ENCODE assay signal across 17 mouse cellular contexts in genomic region chr7:127112921-127113597, GRCm38 (mm10). TPM values are rescaled to one million over a fixed set of nuclear protein-coding genes. Genes with fewer than 3 reads are reported as not detected.
DNase-seq lines count a peak whose midpoint lies in the region; ATAC-seq and TF ChIP-seq lines count a peak whose summit lies in the region.
"Had no signal": no experiment of that assay in that cellular context is flagged by ENCODE, and none has a peak within 500 bp of the region (broad histone marks: within the 10 kb centered on the region; RNA-seq: fewer than 3 reads in every experiment).

No protein-coding gene starts in this region.

- H3K9me3 ChIP-seq in midbrain, embryonic 14.5 days (ENCODE audit: control insufficient read depth, low read length), result no peaks in the 10 kb centered on the region
- no peaks in the 10 kb centered on the region for H3K9me3 ChIP-seq in midbrain, embryonic 10.5 days (replicated peaks)
- H3K9me3 ChIP-seq in ES-E14 (ENCODE audit: control insufficient read depth, insufficient read depth, low read depth, low read length), result no peaks in the 10 kb centered on the region
- H3K9me3 ChIP-seq in intestine, embryonic 16.5 days (ENCODE audit: control insufficient read depth, low read length), result no peaks in the 10 kb centered on the region
- H3K9me3 ChIP-seq: forebrain, embryonic 10.5 days; neural tube, embryonic 12.5 days had no signal

- ATAC-seq in midbrain, embryonic 14.5 days (ENCODE audit: low FRiP score, low TSS enrichment), result no peak
- ATAC-seq in intestine, embryonic 16.5 days, result no peak
- ATAC-seq: Patski had no signal

- H3K4me2 ChIP-seq in midbrain, embryonic 14.5 days (ENCODE audit: low read length), result 0 out of 2 replicates have a peak overlapping the region, but pooled peaks have one; percentile 4
- no peak overlapping the region for H3K4me2 ChIP-seq in intestine, embryonic 16.5 days (ENCODE audit: low read depth, low read length)
- H3K4me2 ChIP-seq: neural tube, embryonic 12.5 days had no signal

- H3K4me3 ChIP-seq in midbrain, embryonic 14.5 days (replicated peaks; ENCODE audit: low read depth, low read length), result no peak overlapping the region
- no peak overlapping the region for H3K4me3 ChIP-seq in midbrain, embryonic 10.5 days
- no peak overlapping the region for H3K4me3 ChIP-seq in ES-E14 (ENCODE audit: insufficient read depth in 1 of 2, low read depth in 1 of 2, low read length in 2 of 2, poor library complexity in 1 of 2, severe bottlenecking in 1 of 2)
- no peak overlapping the region for H3K4me3 ChIP-seq in intestine, embryonic 16.5 days (ENCODE audit: low read length)
- H3K4me3 ChIP-seq: forebrain, embryonic 10.5 days; gastrocnemius, adult 2 months; neural tube, embryonic 12.5 days had no signal

- in situ Hi-C loops in ES-E14 (cut with MboI; ENCODE audit: low sequenced_read_pairs in 2 of 2, unreplicated experiment in 2 of 2), result no loop called here

- 53% methylated on average over 9 of the region's 9 CpGs for WGBS in midbrain, embryonic 14.5 days
- WGBS in midbrain, embryonic 10.5 days, result 59% methylated on average over 9 of the region's 9 CpGs
- WGBS in intestine, embryonic 16.5 days, result 39% methylated on average over 9 of the region's 9 CpGs

- 0 out of 2 replicates have a peak overlapping the region, but pooled peaks have one; percentile 26 for H3K27ac ChIP-seq in midbrain, embryonic 14.5 days (replicated peaks; ENCODE audit: low read depth, low read length)
- H3K27ac ChIP-seq in midbrain, embryonic 10.5 days (replicated peaks), result no peak overlapping the region
- H3K27ac ChIP-seq in ES-E14 (ENCODE audit: insufficient read depth, low read depth, low read length, poor library complexity, severe bottlenecking), result no peak overlapping the region
- H3K27ac ChIP-seq in intestine, embryonic 16.5 days (ENCODE audit: low read length), result peak overlapping the region; percentile 66; the same call in 1 of the 2 replicates
- H3K27ac ChIP-seq: forebrain, embryonic 10.5 days; gastrocnemius, adult 2 months; neural tube, embryonic 12.5 days had no signal

- no peak overlapping the region for H3K9ac ChIP-seq in midbrain, embryonic 14.5 days (replicated peaks; ENCODE audit: low read length)
- peak overlapping the region; percentile 46; the same call in 1 of the 2 replicates for H3K9ac ChIP-seq in ES-E14 (ENCODE audit: insufficient read depth, low read depth, low read length, poor library complexity, severe bottlenecking)
- H3K9ac ChIP-seq in intestine, embryonic 16.5 days (ENCODE audit: low read depth, low read length), result no peak overlapping the region
- H3K9ac ChIP-seq: neural tube, embryonic 12.5 days had no signal

- no peaks in the 10 kb centered on the region for H3K27me3 ChIP-seq in midbrain, embryonic 14.5 days (ENCODE audit: control insufficient read depth, insufficient read depth, low read length)
- no peaks in the 10 kb centered on the region for H3K27me3 ChIP-seq in midbrain, embryonic 10.5 days (ENCODE audit: low read depth, poor library complexity, severe bottlenecking)
- no peaks in the 10 kb centered on the region for H3K27me3 ChIP-seq in intestine, embryonic 16.5 days (replicated peaks; ENCODE audit: control insufficient read depth, insufficient read depth, low read length)
- H3K27me3 ChIP-seq: neural tube, embryonic 12.5 days; Patski had no signal

- H3K36me3 ChIP-seq in midbrain, embryonic 14.5 days (ENCODE audit: control insufficient read depth, insufficient read depth, low read length), result no peaks in the 10 kb centered on the region
- no peaks in the 10 kb centered on the region for H3K36me3 ChIP-seq in midbrain, embryonic 10.5 days
- no peaks in the 10 kb centered on the region for H3K36me3 ChIP-seq in ES-E14 (ENCODE audit: control insufficient read depth, insufficient read depth, low read length, poor library complexity, severe bottlenecking)
- no peaks in the 10 kb centered on the region for H3K36me3 ChIP-seq in intestine, embryonic 16.5 days (ENCODE audit: control insufficient read depth, insufficient read depth, low read length)
- H3K36me3 ChIP-seq: forebrain, embryonic 10.5 days; neural tube, embryonic 12.5 days had no signal

- no peaks in the 10 kb centered on the region for H3K4me1 ChIP-seq in midbrain, embryonic 14.5 days (ENCODE audit: control insufficient read depth, insufficient read depth, low read length)
- H3K4me1 ChIP-seq in midbrain, embryonic 10.5 days, result peaks cover 20% of the 10 kb centered on the region
- peaks cover 8 to 27% of the 10 kb centered on the region in 2 experiments; a peak in 3 of 4 replicates for H3K4me1 ChIP-seq in ES-E14 (ENCODE audit: control insufficient read depth in 2 of 2, insufficient read depth in 2 of 2, low read length in 2 of 2, poor library complexity in 1 of 2)
- H3K4me1 ChIP-seq in intestine, embryonic 16.5 days (ENCODE audit: control insufficient read depth, insufficient read depth, low read length), result peaks cover 19% of the 10 kb centered on the region
- H3K4me1 ChIP-seq: neural tube, embryonic 12.5 days had no signal

- DNase-seq in midbrain, embryonic 14.5 days, result no peak
- DNase-seq in midbrain, embryonic 10.5 days (ENCODE audit: low spot score), result no peak
- no peak for DNase-seq in ES-E14 (ENCODE audit: low read depth, low spot score)
- DNase-seq in thymus, postnatal 25 days, result peak; percentile 44
- no peak for DNase-seq in right cerebral cortex, postnatal 4 days
- DNase-seq in layer of hippocampus, adult 9-11 months, result no peak
- DNase-seq: adrenal gland, postnatal 25 days; cerebellum, adult 18-20 months; gastrocnemius, adult 2 months; lung, postnatal 4 days had no signal

TF ChIP-seq in ES-E14, 5 proteins besides CTCF, POLR2A, EP300 and RAD21:
- no peak for TF ChIP-seq CHD2 (IDR thresholded peaks at IDR 0.05; ENCODE audit: low read depth, low read length)
- TF ChIP-seq MAFK (IDR thresholded peaks at IDR 0.05; ENCODE audit: insufficient read depth, low read depth, low read length), result no peak
- no peak for TF ChIP-seq ZC3H11A (IDR thresholded peaks at IDR 0.05; ENCODE audit: borderline replicate concordance, low read depth, low read length)

RNA-seq across cellular contexts. Expression of gene Qprt, which starts 9.0 kb away (rescaled TPM):
- 0.11 and 0.67 TPM in 2 replicates for polyA plus RNA-seq in midbrain, embryonic 14.5 days (2014; fragmentation: Nextera tagmentation; extraction: Ambion mirVana)
- 7.2 and 10.3 TPM in 2 replicates for polyA plus RNA-seq in midbrain, embryonic 10.5 days (2016; fragmentation: Nextera tagmentation; extraction: Ambion mirVana)
- total RNA-seq in ES-E14 (2012; rRNA removed), result 5.6 and 7.1 TPM in 2 replicates
- 4.9 and 6.8 TPM in 2 replicates for polyA plus RNA-seq in intestine, embryonic 16.5 days (2015; fragmentation: Nextera tagmentation; extraction: Ambion mirVana)
- polyA plus RNA-seq: Patski had no signal

RNA-seq across cellular contexts. Expression of gene AI467606, which starts 21.9 kb away (rescaled TPM):
- 0.84 and 2.2 TPM in 2 replicates for polyA plus RNA-seq in midbrain, embryonic 14.5 days (2014; fragmentation: Nextera tagmentation; extraction: Ambion mirVana)
- polyA plus RNA-seq in midbrain, embryonic 10.5 days (2016; fragmentation: Nextera tagmentation; extraction: Ambion mirVana), result 0.91 and 1.2 TPM in 2 replicates
- total RNA-seq in ES-E14 (2012; rRNA removed), result 13.5 and 31.2 TPM in 2 replicates
- polyA plus RNA-seq in intestine, embryonic 16.5 days (2015; fragmentation: Nextera tagmentation; extraction: Ambion mirVana), result 7.4 and 7.7 TPM in 2 replicates

RNA-seq across cellular contexts. Expression of gene Spn, which starts 24.6 kb away (rescaled TPM):
- not detected in 2 replicates for polyA plus RNA-seq in midbrain, embryonic 14.5 days (2014; fragmentation: Nextera tagmentation; extraction: Ambion mirVana)
- 0.09 and 0.10 TPM in 2 replicates for polyA plus RNA-seq in midbrain, embryonic 10.5 days (2016; fragmentation: Nextera tagmentation; extraction: Ambion mirVana)
- total RNA-seq in ES-E14 (2012; rRNA removed), result 30.2 and 67.4 TPM in 2 replicates
- polyA plus RNA-seq in intestine, embryonic 16.5 days (2015; fragmentation: Nextera tagmentation; extraction: Ambion mirVana), result 0.26 and 0.42 TPM in 2 replicates

RNA-seq across cellular contexts. Expression of gene Zg16, which starts 25.9 kb away (rescaled TPM):
- not detected in 2 replicates for polyA plus RNA-seq in midbrain, embryonic 14.5 days (2014; fragmentation: Nextera tagmentation; extraction: Ambion mirVana)
- not detected in 2 replicates for polyA plus RNA-seq in midbrain, embryonic 10.5 days (2016; fragmentation: Nextera tagmentation; extraction: Ambion mirVana)
- not detected in 2 replicates for total RNA-seq in ES-E14 (2012; rRNA removed)
- 37.2 and 69.9 TPM in 2 replicates for polyA plus RNA-seq in intestine, embryonic 16.5 days (2015; fragmentation: Nextera tagmentation; extraction: Ambion mirVana)
- total RNA-seq: adrenal gland, postnatal 25 days; gastrocnemius, adult 2 months; layer of hippocampus, adult 8-10 months had no signal
- polyA plus RNA-seq: forebrain, embryonic 10.5 days; heart, embryonic 14.5 days; limb, embryonic 14.5 days; neural tube, embryonic 12.5 days; Patski had no signal

Comparison
In these comparisons a context has a peak if more than half of its experiments do, and no peak if none do; other contexts are left out.
1. H3K27ac ChIP-seq: peak in midbrain, embryonic 14.5 days (single experiment) and intestine, embryonic 16.5 days (single experiment); none in midbrain, embryonic 10.5 days (single experiment) and ES-E14 (single experiment).